Mouse (Mus musculus): Measurements from ENCODE around the gene Slc35d2.

DNA sequence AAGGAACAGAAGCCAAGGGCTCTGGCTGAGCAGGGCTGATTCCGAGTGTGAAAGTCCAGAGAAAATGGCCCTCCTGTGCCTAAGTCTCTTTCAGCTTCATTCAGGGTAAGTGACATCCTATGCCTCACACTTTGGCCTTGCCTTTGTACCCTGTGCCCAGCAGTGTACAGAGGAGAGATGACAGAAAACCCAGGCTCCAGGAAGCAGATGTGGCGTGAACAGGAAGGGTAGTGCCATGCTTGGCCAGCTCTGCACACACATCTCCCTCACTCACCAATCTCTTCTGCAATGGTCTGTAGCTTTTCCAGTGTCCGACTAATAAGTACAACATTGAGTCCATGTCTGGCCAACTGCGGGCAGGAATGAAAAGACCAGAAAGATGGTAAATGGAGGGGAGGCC is 53.1 kb downstream of the Slc35d2 start:
- TF ChIP-seq GATA1 (IDR thresholded peaks at IDR 0.05; ENCODE audit: low read length) (no peak), TAL1 (IDR thresholded peaks at IDR 0.05; ENCODE audit: low read length) (no peak)
